Mouse (Mus musculus) yolk sac, embryonic 10.5 days (tissue): ENCODE results near the gene Sgms1.

Source experiments
- DNase-seq: peaks from one replicate; pipeline ENCODE4 v3.0.0-alpha.2; 2017; ENCODE audit warnings: low spot score

The Sgms1 gene

DNA sequence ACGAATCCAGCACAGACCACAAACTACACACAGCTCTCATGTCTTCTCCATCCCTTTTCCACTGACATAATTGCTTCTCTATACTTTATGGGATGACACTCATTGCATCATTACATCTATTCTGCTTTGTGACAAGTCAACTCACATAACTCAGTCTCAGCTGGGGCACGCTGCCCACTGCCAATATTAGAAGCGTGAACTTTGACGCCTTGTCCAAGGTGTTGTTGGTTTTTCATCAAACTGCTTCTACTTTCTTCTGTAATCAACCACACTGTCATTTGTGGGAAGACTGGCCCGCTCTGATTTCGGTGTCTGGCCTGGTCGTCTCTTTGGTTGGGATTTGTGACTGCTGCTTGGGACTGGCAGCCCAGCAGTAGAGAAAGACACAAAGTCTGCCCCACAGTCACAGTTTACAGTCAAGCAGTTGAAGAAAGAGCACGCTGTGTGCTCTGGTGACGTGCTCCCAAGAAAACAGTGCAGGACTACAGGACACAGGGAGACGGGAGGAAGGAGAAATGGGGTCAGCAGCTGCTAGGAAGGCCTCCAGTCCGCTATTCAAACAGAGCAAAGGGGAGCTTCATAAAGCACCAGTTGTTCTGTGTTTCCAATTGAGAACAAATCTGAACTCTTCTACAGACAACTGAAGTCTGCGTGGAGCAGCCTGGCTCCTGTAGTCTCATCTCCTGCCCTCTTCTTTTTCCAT is 120.2 kb downstream of the Sgms1 start:
- DNase-seq = no peak

DNA sequence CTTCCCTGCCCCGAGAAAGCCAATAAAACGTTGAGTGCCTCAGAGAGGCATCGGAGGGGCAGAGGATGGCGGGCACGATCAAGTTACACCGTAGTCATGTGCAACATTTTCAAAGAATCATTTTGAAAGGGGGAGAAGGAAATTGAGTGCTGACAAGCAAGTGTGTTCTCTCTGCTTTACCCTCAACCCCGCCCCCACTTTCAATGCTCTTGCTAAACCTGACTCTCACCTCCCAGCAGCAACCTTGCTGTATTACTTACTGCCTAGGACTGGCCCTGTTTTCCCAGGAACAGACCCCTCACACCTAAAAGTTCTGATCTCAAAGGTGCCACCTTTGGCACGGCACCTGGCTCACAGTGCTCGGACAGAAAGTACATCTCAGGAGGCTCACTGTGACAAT is 121.0 kb downstream of the Sgms1 start:
- no peak for DNase-seq

DNA sequence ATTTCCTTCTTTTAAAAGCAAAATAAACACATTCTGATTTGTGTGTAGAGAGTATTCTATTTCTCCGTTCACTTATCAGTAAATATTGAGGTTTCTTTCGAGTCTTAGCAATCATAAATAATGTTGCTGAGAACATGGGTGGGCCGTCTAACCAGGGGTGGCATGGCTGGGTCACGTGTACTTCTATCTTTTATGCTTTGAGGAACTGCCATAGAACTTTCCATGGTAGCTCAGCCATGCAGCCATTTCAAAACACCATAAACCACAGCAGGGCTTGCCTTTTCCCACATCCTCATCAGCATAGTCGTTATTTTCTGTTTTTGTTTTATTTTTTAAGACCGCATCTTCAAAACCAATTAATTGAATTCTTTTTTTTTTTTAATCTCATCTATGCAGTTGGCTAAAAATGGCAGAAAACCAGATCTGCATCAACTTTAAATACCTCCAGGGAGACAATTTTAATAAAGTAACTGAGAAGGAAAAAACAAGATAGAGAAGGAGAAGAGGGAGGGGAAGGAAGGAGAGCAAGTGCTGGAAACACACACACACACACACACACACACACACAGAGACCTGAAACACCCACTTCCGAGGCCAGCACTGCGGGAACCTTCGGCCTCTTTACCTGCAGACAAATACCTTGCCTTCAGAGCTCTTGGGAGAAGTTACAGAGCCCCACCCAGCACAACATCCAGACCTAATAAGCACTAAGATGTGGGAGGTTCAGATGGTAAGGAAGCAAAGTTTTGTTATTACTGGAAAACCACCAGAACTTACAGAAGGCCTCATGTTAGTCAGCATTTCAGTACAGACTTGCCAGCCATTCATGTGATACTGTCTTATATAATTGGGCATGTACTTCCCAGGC is 122.9 kb downstream of the Sgms1 start:
- DNase-seq = no peak

DNA sequence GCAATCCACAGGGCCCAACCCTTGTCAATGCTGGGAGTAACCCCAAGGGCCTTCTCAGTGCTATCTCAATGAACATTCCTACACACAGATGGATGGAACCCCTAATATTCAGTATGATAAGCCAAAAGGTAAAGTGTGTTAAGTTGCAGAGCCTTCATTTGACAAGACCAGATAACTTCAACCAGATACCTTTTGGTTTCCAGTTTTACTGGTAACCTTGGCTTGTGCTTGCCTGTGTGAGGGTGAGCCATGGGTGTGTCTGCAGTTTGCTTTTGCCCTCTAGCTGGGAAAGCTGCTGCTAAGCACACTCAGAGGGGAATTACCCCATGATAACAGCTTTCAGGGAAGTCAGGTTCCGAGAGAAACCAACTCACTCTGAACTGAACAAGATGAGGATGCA is 125.8 kb downstream of the Sgms1 start:
- DNase-seq = no peak

DNA sequence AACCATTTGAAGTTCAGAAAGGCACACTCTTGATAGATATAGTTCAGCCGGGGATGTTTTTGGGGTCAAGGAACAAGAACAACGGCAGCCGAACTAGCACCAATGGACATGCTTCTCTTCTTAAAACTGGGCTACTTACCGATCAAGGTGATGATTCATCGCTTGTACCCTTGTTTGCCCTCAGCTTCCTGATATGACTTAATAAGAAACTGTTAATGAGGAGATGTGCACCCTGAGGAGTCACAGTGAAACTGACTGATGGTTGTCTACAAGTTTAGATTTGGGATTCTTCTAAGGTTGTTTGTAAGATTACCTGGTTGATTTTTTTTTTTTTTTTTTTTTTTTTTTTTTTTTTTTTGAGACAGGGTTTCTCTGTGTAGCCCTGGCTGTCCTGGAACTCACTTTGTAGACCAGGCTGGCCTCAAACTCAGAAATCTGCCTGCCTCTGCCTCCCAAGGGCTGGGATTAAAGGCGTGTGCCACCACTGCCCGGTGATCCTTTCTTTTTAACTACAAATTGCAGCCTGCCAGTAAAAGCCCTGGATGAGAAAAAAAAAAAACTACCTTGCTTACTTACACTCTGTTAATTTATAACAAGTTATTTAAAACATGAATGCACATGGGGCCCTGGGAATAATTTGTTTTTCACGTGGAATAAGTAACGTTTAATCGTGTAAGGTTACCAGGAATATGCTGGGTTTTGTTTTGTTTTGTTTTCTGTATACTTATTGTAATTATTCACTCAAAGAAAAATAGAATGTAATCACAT is 126.5 kb downstream of the Sgms1 start:
- no peak for DNase-seq

DNA sequence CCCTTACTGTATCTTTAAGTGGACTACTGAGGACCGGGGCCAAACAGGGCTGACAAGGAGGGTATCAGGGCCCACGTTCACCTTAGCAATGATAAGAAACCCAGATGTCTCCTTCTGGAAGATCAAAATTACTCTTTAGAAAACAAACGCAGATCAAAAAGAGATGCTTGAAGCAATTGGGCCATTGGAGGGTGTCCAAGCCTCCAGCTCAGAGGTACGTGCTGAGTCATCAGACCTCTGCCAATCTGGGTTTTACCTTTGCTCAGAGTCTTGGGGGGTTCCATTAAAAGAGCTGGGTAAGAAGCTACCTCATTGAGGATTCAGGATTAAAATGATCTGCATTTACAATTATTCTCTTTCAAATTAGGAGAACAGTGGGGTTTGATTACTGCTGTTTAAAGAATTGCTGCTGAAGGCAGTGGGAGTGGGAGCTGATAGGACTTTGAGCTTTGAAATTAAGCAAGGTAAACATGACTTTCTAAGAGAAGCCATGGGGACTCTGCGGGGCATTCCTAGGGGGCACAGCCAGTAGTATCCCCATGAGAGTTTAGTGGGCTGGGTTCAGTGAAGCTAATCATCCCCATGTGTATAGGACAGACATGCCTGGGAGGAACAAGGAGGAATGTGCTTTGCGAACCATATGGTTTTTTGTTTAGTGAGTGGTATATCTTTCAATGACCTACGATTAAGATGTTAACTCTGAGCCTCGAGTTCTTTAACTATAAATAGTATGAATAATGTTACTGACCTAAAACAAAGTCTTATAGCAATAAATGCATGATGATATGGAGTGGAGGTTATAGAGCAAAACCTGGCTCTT is 128.4 kb downstream of the Sgms1 start:
- no peak for DNase-seq

DNA sequence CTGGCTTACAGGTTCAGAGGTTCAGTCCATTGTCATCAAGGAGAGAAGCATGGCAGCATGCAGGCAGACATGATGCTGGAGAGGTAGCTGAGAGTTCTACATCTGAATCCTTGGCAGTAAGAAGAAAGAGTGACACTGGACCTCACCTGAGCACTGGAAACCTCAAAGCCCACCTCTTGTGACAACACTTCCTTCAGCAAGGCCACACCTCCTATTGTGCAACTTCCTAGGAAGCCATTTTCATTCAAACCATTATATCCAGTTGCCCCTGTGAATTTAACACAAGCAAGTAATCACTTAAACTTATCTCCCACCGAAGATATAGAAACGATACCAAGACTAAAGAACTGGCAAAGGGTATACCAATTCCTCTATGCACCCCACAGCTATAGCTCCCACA is 129.7 kb downstream of the Sgms1 start:
- DNase-seq = no peak

DNA sequence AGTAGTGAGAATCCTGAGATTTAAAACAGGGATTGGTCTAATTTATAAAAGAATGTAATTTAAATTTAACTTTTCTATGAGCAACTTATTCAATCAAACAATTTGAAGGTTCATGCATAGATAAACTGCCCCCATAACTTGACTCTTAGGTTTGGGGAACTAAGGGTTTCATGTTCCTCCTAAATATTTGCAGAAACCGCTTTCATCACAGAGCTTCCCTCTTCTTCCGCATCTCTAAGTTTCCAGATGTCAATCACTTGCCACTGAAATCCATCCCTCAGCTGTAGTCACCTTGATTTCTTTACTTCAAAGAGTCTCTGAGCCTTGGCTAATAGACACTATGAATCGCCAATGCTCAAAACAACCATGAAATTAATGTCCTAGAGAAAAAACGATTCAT is 130.5 kb downstream of the Sgms1 start:
- no peak for DNase-seq

DNA sequence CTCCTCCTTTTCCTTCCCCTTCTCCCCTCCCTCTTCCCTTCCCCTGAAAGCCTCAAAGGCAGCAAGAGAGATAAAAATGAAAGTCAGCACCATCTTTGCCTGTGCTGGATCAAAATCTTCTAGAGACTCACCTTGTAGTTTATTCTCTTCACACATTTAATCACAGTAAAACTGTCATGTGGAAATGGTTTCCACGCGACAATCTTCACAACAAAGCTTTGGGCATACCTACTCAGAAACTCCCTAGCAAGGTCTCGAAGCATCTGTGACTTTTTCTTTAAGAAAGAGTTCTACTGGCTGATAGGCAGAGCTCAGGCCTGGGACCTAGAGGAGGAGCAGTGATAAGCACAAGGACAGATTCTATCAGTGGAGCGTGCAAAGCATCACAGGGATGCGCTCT is 131.4 kb downstream of the Sgms1 start:
- DNase-seq = no peak

DNA sequence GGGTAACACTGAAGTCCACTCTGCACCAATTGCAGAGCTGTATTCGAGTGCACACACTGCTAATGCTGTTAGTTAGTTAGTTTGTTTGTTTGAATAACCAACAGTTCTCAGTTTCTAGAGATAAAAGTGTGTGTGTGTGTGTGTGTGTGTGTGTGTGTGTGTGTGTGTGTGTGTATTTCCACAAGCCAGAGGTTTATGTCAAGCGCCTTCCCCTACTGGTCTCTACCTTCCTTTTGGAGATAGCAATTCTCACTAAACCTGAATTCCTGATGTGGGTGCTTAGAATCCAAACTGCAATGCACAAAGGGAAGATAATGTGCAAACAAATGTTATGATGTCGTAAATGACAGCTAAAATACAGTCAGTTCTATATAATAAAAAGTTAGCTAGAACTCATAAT is 131.9 kb downstream of the Sgms1 start:
- no peak for DNase-seq

DNA sequence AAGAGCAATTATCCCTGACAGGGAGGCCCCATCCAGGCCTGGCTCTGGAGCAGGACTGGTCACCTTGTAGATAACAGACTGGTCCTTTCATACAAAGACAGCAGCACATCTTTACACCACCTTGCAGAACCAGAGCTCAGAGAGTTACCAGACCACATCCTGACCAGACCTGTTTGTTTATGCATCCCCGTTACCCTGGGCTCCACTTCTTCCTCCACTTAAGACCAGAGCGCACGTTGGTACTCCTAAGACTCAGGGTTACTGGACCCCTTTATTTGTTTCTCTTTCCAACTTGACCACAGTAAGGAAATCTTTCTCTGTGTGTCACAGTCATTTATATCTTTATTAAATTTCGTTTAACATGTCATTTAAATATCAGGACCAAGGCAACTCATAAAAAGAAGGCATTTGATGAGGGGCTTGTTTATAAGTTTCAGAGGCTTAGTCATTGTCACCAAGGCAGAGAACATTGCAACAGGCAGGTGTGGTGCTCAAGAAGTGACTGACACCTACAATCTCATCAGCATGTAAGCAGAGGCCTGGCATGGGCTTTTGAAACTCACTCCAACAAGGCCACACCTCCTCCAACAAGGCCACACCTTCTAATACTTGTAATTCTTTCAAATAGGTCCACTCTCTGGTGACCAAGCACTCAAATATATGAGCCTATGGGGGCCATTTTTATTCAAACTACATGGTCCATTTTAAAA is 132.7 kb downstream of the Sgms1 start:
- no peak for DNase-seq

DNA sequence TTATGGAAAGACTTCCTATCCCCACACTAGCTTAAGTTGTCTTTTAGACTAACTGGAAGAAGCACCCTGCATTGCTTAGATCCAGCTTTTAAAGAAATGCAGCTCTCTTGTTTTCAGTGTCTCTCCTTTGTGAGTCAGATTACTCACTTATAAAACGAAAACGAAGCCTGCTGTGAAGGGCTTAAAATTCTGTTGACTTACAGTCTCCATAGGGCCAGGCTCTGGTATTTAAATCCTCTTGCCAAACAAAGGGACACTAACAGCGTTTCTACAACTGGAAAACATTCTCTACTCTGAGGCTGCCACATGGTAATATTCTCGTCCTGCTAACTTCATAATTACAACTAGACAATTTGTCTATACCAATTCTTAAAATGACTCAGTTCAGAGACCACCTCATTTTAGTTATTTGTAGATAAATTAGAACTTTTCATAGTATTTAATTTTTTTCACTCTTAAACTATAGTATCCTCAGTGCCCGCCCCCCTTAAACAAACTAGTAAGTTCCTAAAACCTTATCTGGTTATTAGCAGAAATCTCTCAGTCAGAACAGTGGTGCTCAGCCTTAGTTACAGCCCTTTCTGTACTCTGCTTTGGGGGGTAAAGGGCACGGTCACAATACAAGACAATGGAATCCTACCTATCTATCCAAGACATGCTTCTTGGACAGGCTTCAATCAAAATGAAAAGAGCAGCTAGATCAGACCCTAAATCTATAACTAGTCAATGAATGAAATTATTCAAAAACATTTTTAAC is 133.9 kb downstream of the Sgms1 start:
- no peak for DNase-seq

DNA sequence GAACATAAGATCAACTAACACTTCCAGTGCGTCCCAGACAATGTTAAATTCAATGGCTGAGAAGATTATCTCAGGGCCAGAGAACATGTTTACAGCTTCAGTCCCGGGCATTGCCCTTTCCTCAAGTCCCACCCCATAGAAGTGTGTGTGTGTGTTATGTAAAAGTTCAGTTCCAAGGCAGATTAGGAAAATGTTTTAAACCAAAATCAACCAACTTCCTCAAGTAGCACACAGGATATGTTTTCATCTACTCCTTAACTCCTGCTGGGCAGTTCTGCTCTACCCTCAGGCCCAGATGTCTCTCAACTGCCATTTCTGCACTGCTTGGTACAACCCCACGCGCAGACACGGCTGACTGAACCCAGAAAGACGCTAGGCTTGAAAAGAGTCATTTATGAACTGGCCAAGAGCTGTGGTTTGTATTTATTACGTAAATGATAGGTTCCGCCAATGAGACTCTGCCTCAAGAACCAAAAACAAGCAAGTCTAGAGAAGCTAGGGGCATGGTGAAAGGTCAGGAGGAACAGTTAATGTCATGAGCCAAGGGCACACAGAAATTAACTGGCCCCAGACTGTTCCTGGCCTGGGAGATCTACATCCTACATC is 134.7 kb downstream of the Sgms1 start:
- DNase-seq = no peak

DNA sequence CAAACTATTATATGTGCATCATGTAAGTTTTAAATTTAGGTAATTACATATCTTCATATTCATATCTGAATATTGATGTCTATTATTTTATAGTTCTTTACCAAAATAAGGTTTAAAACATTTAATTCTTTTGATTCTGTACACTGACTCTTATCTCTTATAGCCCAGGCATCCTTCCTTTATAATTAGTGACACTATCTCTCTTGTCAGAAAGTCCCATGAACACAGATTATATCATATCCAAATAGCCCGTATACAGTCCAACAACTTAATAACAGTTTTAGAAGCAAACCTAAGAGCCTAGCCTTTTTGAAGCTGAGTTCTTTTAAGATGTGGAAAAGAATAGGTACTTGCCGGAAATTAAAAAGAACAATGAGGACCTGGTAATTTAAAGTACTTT is 135.3 kb downstream of the Sgms1 start:
- no peak for DNase-seq

DNA sequence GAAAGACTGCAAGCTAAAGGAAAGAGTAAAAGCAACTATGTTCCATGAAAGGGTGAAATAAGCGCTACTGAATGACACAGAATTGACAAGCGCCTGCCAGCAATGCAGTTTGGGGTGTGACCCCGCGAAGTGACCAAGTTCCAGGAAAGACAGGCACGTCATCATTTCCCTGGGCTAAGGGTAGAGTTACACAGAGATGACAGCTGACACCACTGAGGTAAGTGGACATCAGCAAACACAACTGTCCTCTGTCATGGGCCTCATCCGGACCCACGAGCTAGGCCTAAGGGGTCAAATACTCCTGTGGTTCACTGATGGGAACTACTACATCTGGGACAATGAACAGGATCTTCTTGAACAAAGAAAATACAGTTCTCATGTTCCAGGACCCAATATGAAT is 136.5 kb downstream of the Sgms1 start:
- DNase-seq = no peak

DNA sequence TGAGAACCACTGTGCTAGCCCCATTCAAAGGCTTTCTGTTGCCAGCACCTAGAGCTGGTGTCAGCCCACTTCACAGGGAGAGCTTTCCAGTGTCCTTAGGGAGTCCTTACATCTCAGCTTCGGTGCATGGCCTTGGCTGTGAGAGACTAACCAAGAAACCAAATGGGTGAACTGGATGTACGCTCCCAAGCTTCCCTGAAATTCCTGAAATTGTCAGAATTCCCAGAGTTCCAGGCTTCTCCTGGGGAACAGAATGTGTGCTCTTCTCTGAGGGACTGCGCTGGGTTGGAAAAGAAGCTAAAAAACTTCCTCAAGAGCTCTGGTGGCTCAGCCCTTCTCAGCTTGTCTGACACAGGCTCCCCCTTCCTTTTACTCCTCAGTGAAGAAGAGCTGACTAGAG is 137.1 kb downstream of the Sgms1 start:
- no peak for DNase-seq

DNA sequence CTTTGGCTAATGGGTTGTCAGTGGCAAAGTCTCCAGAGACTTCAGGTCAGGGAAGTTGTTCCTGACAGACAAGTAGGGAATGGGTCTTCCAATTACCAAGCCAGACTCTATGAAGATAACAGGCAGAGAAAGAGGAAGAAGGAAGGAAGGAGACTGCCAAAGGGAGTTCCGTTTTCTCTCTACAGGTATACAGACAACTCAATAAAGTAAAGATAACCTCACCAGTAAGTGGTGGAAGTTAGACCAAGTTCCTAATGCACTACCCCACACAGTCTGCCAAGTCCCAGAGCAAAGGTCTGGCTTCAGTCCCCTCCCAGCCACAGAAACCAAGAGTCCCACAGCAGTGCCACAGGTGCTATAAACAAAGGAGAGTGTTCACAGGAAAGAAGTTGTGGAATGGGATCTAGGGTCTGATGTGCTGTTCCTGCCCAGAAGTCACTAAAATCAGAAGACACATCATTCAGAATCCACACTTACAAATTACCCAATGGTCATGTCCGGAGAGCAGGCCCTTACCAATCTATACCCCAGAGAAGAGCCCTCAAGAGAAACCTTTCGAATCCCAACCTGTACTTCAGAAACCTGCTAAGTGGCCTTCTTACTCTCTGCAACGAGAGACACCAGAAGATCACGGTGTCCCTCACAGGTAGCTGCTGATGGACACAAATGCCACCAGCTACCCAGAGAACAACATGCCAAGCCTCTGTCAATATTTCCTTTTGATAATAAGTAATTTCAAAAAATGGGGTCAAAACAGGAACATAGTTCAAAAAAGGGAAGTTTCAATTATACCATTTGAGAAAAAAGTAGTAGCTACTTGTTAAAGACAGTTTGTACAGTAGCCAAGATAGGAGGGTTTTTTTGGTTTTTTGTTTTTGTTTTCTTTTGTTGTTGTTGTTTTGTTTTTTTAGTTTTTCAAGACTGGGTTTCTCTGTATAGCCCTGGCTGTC is 140.1 kb downstream of the Sgms1 start:
- no peak for DNase-seq

DNA sequence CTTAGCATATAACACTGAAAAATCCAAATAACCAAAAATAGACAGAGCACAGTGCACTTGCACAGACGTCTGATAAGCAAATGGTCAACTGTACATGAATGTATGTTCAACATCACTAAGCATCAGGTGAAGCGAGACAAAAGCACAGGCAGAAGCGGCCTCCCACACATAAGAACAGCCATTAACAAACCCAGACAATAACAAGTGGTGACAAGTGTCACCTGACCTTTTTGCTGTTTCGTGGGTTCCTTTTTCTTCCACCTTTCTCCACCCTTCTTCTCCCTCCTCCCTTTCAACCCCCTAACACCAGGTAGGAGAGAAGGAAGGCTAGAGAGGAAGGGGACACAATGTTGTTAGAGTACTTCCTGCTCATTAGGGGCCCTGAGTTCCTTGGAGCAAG is 144.6 kb downstream of the Sgms1 start:
- no peak for DNase-seq

DNA sequence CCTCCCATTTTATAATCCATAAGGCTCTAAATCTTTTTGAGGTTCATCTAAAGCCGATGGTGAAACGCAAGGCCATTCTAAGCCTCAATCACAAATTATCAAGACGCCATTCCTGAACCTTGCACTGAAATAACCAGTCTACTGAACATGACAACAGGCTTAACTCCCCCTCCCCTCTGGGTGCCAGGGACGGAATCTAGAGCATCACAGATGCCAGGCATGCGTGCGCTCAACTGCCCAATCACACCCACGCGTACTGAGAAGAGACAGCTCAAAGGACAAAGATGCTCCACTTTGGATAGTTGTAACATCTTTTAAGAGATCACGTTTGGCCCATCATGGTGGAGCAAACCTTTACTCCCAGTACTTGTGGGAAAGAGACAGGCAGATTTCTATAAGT is 146.3 kb downstream of the Sgms1 start:
- no peak for DNase-seq
